In the genomic region with DNA sequence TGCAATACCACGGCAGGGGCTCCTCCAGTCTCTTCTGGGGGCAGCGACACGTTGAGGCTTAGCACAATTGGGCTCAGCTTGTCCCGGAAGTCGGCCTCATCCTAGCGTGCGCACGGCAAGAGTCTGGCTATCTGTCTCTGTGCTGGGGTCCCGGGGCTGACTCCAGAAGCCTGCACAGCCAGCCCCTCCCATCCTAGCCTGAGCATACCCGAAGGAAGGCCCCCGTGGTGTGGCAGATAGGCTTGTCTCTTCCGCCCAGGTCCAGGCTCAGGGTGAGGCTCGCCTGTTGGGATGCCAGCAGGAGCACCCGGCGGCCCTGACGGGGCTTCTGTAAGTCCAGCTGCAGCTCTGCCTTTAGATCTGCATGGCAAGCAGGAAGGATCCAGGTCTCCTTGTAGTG, we compare ENCODE assay signal across 28 mouse cellular contexts. TPM values are rescaled to one million over a fixed set of nuclear protein-coding genes. Genes with fewer than 3 reads are reported as not detected.
DNase-seq lines count a peak whose midpoint lies in the region; ATAC-seq lines count a peak whose summit lies in the region.
"Had no signal": no experiment of that assay in that cellular context is flagged by ENCODE, and none has a peak within 500 bp of the region (broad histone marks: within the 10 kb centered on the region; RNA-seq: fewer than 3 reads in every experiment).

No protein-coding gene starts in this region.

- H3K9ac ChIP-seq in liver, embryonic 12.5 days: peak overlapping the region; percentile 36; the same call in 1 of the 2 replicates
- H3K9ac ChIP-seq in liver, embryonic 15.5 days: no peak overlapping the region
- H3K9ac ChIP-seq: embryonic facial prominence, embryonic 15.5 days; forebrain, postnatal 0 days; heart, embryonic 13.5 days; hindbrain, embryonic 14.5 days had no signal

- no peak overlapping the region for H3K4me3 ChIP-seq in heart, embryonic 10.5 days
- no peak overlapping the region for H3K4me3 ChIP-seq in liver, embryonic 12.5 days
- H3K4me3 ChIP-seq in liver, embryonic 15.5 days (replicated peaks): no peak overlapping the region
- H3K4me3 ChIP-seq: embryonic facial prominence, embryonic 15.5 days; gastrocnemius, adult 2 months; heart, embryonic 13.5 days had no signal

- peak; percentile 86 for DNase-seq in heart, embryonic 10.5 days (ENCODE audit: low spot score)
- DNase-seq in heart, adult 11 months: no peak
- DNase-seq in R1 (ENCODE audit: low read depth, low spot score): peak; percentile 48
- DNase-seq in urinary bladder, postnatal 25 days (ENCODE audit: low spot score): no peak
- DNase-seq in layer of hippocampus, adult 9-11 months: no peak
- DNase-seq in natural killer cell, adult 2 months (ENCODE audit: low spot score in 2 of 2): no peak
- DNase-seq: adrenal gland, adult 8-10 months; adrenal gland, postnatal 25 days; B cell, adult 2 months; cerebellum, adult 11-12 months; cerebellum, adult 8-10 months; cerebellum, postnatal 10 days; cerebellum, postnatal 36 days; embryo, embryonic 11 days; forebrain, postnatal 0 days; gastrocnemius, adult 2 months; gastrocnemius, postnatal 14 days; heart, adult 18-20 months; heart, postnatal 14 days; heart, postnatal 4 days had no signal

- H3K27ac ChIP-seq in heart, embryonic 10.5 days: no peak overlapping the region
- peak overlapping the region; percentile 12; the same call in 1 of the 2 replicates for H3K27ac ChIP-seq in liver, embryonic 12.5 days
- H3K27ac ChIP-seq in liver, embryonic 15.5 days (replicated peaks): no peak overlapping the region
- H3K27ac ChIP-seq: embryonic facial prominence, embryonic 15.5 days; gastrocnemius, adult 2 months; heart, embryonic 13.5 days; hindbrain, embryonic 14.5 days; hindbrain, postnatal 0 days had no signal

- no peaks in the 10 kb centered on the region for H3K9me3 ChIP-seq in heart, embryonic 10.5 days
- no peaks in the 10 kb centered on the region for H3K9me3 ChIP-seq in liver, embryonic 12.5 days (replicated peaks)
- no peaks in the 10 kb centered on the region for H3K9me3 ChIP-seq in liver, embryonic 15.5 days (replicated peaks)
- H3K9me3 ChIP-seq: embryonic facial prominence, embryonic 15.5 days; heart, embryonic 13.5 days had no signal

- 39% methylated on average over 16 of the region's 16 CpGs for WGBS in heart, embryonic 10.5 days
- 38% methylated on average over 16 of the region's 16 CpGs for WGBS in liver, embryonic 12.5 days (ENCODE audit: insufficient replicate concordance)
- WGBS in liver, embryonic 15.5 days (ENCODE audit: insufficient replicate concordance): 39% methylated on average over 16 of the region's 16 CpGs

- H3K36me3 ChIP-seq in heart, embryonic 10.5 days: no peaks in the 10 kb centered on the region
- H3K36me3 ChIP-seq in liver, embryonic 12.5 days: no peaks in the 10 kb centered on the region
- H3K36me3 ChIP-seq in liver, embryonic 15.5 days (replicated peaks): no peaks in the 10 kb centered on the region
- H3K36me3 ChIP-seq: embryonic facial prominence, embryonic 15.5 days; heart, embryonic 13.5 days had no signal

- H3K4me2 ChIP-seq in liver, embryonic 12.5 days: peak overlapping the region; percentile 42
- no peak overlapping the region for H3K4me2 ChIP-seq in liver, embryonic 15.5 days
- H3K4me2 ChIP-seq: embryonic facial prominence, embryonic 15.5 days; heart, embryonic 13.5 days; hindbrain, embryonic 14.5 days had no signal

- H3K4me1 ChIP-seq in heart, embryonic 10.5 days: peaks cover 18% of the 10 kb centered on the region
- H3K4me1 ChIP-seq in liver, embryonic 12.5 days: peaks cover 59% of the 10 kb centered on the region
- peaks cover 27% of the 10 kb centered on the region for H3K4me1 ChIP-seq in liver, embryonic 15.5 days (replicated peaks)

- H3K27me3 ChIP-seq in heart, embryonic 10.5 days (ENCODE audit: insufficient read depth, poor library complexity, severe bottlenecking): peaks cover 62% of the 10 kb centered on the region
- H3K27me3 ChIP-seq in liver, embryonic 12.5 days (replicated peaks): peaks cover 5% of the 10 kb centered on the region
- peaks cover 35% of the 10 kb centered on the region for H3K27me3 ChIP-seq in liver, embryonic 15.5 days
- H3K27me3 ChIP-seq: embryonic facial prominence, embryonic 15.5 days had no signal

- peak; percentile 72 for ATAC-seq in liver, embryonic 12.5 days
- ATAC-seq in liver, embryonic 15.5 days (ENCODE audit: insufficient read depth): 0 out of 2 replicates have a peak, but pooled peaks have one; percentile 10
- ATAC-seq: forebrain, embryonic 14.5 days; forebrain, postnatal 0 days; hindbrain, postnatal 0 days; inflammation-experienced regulatory T-cells, adult 6 months had no signal

RNA-seq across cellular contexts. Expression of gene Itga2b, which starts 9.4 kb away (rescaled TPM):
- polyA plus RNA-seq in heart, embryonic 10.5 days (2016; fragmentation: Nextera tagmentation; extraction: Ambion mirVana): 13.2 and 19.5 TPM in 2 replicates
- 82.1 and 88.2 TPM in 2 replicates for polyA plus RNA-seq in liver, embryonic 12.5 days (2016; fragmentation: Nextera tagmentation; extraction: Ambion mirVana)
- 26.9 and 35.1 TPM in 2 replicates for polyA plus RNA-seq in liver, embryonic 15.5 days (2015; fragmentation: Nextera tagmentation; extraction: Ambion mirVana)

RNA-seq across cellular contexts. Expression of gene Fam171a2, which starts 13.1 kb away (rescaled TPM):
- 1.7 and 3.6 TPM in 2 replicates for polyA plus RNA-seq in heart, embryonic 10.5 days (2016; fragmentation: Nextera tagmentation; extraction: Ambion mirVana)
- polyA plus RNA-seq in liver, embryonic 12.5 days (2016; fragmentation: Nextera tagmentation; extraction: Ambion mirVana): 1.3 and 1.9 TPM in 2 replicates
- polyA plus RNA-seq in liver, embryonic 15.5 days (2015; fragmentation: Nextera tagmentation; extraction: Ambion mirVana): 0.28 and 0.61 TPM in 2 replicates
- polyA plus RNA-seq: inflammation-experienced regulatory T-cells, adult 6 months had no signal

RNA-seq across cellular contexts. Expression of gene Grn, which starts 30.4 kb away (rescaled TPM):
- polyA plus RNA-seq in heart, embryonic 10.5 days (2016; fragmentation: Nextera tagmentation; extraction: Ambion mirVana): 109 and 151 TPM in 2 replicates
- 55.8 and 58.1 TPM in 2 replicates for polyA plus RNA-seq in liver, embryonic 12.5 days (2016; fragmentation: Nextera tagmentation; extraction: Ambion mirVana)
- 94.8 and 121 TPM in 2 replicates for polyA plus RNA-seq in liver, embryonic 15.5 days (2015; fragmentation: Nextera tagmentation; extraction: Ambion mirVana)

RNA-seq across cellular contexts. Expression of gene Slc25a39, which starts 52.8 kb away (rescaled TPM):
- polyA plus RNA-seq in heart, embryonic 10.5 days (2016; fragmentation: Nextera tagmentation; extraction: Ambion mirVana): 313 and 314 TPM in 2 replicates
- polyA plus RNA-seq in liver, embryonic 12.5 days (2016; fragmentation: Nextera tagmentation; extraction: Ambion mirVana): 365 and 367 TPM in 2 replicates
- 451 and 525 TPM in 2 replicates for polyA plus RNA-seq in liver, embryonic 15.5 days (2015; fragmentation: Nextera tagmentation; extraction: Ambion mirVana)

Comparison
In these comparisons a context has a peak if more than half of its experiments do, and no peak if none do; other contexts are left out.
1. DNase-seq: peak in heart, embryonic 10.5 days (single experiment) and R1 (single experiment); none in heart, adult 11 months (single experiment), urinary bladder, postnatal 25 days (single experiment), layer of hippocampus, adult 9-11 months (single experiment) and natural killer cell, adult 2 months (0 of 2).